Mouse (Mus musculus) 3134 (cell line): Measurements from ENCODE around the gene Max.

ENCODE experiments used
- DNase-seq: peaks from one replicate; pipeline ENCODE4 v3.0.0-alpha.2; 2011; ENCODE audit warnings: low spot score; ENCODE audit not compliant: insufficient read length; ENCODE audit errors: extremely low read depth

Max gene

DNA sequence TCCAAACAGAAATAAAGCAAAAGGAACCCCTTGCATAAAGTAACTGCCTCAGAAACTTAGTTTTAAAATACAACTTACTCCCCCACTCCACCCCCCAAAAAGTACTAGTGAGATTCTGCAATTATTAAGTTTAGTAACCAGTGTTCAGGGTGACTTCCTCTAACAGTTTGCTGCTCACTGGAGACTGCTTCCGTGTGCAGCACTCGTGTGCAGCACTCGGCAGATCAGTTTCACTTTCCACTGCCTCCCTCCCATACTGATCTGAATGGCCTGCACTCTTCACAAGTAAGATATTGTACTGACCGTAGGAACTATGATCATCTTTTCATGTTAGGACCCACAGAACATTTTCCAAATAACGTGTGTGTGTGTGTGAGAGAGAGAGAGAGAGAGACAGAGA lies 4.3 kb downstream of the Max start:
- peak; percentile 19 for DNase-seq

DNA sequence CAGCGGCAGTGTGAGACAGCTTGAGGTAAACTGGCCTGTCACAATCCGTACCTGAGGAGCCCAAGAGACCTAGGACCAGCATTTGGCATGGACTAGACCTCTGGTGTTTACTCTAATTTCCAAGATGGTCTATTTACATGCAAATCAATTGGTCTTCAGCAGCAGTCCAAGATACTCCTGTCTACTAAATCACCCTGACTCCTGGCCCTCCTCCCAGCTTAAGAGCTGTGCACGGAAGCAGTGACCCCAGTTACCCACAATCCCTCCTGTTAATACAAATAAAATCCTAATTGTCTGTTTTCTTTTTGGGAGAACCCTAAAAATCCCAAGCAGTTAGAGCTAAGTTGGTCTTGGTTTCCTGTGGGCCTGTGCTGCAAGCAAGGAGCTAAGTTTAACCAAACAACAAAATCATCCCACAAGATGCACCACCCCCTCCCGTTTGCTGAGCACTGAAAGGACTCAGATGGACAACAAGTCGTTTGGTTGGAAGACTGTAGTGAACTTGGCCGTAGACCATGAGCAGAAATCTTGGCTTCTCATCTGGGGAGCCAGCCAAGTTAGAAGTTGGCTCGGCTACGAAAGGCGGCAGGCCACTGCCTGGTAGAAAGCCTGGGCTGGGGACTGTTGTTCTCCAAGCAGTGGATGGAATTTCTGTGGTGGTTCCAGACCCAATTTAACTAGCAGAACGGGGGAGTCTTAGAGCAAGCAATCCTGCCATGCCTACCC lies 7.1 kb downstream of the Max start:
- peak; percentile 29 for DNase-seq

DNA sequence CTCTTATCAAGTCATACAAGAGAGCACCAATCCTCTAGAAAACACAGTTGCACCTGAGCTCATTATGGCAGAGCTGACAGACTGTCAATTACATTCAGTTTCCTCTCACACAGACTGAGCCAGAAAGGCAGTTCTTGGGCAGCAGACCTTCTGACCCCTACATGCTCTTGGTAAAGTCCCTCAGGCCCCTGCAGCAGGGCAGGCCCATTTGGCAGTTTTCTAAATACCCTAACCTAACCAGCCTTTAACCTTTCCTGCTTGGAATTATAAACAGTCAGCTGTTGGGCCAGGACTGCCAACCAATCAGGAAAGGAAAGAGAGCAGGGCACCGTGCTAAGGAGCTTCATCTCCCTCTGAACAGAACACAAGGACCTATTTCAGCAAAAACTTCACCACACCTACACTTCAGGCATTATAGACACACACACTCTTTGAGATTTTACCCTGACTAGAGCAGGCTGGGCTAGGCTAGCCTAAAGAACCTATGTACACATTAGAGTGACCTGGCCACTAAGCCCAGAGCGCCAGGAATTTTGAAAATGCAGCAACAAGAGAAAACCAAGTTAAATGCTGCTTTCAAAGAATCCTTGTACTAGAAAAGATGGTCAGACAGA lies 8.1 kb downstream of the Max start:
- DNase-seq = no peak

DNA sequence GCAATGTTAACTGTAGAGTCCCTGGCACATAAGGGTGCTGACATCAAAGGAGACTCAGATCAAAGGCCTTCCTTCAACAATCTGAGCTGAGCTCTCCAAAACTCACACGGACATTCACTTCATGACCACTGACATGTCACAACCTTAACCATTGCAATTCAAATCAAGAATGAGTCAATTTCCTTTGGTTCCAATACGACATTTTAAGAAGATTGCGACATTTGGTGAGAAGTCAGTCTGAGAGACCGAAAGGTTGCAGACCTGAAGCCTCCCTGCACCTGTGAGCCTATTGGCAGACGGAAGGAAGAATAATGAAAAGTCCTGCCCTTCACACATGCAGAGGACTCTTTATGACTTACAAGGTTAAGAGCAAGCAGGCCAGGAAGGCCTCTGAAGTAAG lies 11.7 kb downstream of the Max start:
- DNase-seq = no peak

DNA sequence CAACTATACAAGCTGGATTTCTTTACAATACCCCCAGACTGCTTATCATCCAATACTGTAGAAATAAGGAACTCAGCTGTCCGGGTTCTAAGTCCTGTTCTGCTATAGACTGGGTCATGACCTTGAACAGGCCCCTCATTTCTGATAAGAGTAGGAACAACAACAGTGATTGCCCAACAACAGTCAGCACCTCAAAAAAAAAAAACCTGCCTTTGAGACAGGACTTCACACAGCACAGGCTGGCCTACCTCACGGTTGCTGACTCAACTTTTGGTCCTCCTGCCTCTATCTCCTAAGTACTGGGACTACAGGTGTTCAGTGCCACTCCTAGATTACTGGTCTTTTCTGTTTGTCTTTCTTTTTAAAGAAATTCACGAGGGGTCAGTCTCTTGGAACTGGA lies 13.2 kb downstream of the Max start:
- DNase-seq = no peak

DNA sequence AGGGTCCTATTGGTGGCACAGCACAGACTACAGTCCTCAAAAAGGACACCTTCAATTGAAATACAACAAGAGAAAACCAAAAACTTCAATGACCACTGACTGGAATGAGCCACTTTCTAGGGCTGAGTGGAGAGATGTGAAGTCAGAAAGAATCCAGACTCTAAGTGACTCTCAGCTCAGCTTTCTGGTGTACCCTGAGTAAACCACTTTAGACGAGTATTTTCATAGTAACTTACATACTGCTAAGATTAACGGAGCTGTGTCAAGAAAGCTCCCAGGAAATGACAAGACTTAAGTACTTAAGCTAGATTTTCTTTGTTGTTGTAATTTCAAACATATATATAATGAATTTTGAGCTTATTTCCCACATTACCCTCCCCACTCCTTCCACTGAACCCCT lies 13.8 kb downstream of the Max start:
- DNase-seq = no peak

DNA sequence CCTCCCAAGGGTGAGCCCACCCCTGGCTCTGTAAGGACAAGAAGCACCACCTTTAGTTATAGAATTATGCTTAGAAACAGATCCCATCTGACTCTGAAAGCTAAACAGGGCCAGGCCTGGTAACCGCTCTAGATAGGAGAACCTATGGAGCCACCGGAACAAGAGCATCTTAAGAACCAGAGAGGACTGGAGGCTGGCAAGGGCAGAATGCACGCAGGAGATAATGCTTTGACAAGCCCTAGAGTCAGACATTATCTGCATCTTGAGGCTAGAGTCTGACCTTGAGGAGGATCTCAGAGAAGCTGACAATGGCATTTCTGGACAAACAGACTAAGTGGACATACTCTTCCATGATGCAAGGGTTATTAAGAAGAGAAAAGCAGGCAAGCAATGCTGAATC lies 14.5 kb downstream of the Max start:
- no peak for DNase-seq

DNA sequence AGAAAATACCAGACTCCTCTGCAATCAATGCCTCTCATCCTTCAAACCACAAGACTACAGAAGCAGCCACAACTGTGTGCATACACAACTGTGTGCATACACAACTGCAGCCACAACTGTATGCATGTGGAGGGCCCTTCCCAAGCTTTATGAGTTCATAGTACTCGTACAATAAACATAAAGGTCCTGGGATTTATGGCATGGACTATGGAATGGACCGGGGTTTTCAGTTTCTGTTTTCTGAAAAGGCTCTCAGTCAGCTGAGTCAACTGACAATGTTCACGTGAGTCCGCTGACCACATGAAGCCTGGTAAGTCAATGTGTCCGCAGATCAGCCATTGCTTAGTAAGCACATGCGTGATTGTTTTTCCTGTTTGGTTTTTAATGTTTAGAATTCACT lies 18.5 kb downstream of the Max start:
- DNase-seq = no peak

DNA sequence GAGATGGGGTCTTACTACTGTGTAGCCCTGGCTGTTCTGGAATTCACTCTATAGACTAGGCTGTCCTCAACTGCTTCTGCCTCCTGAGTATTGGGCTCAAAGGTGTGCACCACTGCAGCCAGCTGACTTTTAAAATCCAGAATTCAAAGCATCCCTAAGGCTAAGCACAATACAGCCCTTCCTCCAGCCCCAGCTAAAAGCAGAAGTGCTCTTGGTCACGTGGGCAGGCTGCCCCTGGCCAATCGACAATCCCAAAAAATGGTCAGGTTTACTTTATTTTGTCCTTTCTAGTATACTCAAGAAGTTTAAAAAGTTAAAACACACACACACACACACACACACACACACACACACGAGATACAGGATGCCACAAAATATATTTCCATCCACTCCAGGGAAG lies 19.0 kb downstream of the Max start:
- no peak for DNase-seq

DNA sequence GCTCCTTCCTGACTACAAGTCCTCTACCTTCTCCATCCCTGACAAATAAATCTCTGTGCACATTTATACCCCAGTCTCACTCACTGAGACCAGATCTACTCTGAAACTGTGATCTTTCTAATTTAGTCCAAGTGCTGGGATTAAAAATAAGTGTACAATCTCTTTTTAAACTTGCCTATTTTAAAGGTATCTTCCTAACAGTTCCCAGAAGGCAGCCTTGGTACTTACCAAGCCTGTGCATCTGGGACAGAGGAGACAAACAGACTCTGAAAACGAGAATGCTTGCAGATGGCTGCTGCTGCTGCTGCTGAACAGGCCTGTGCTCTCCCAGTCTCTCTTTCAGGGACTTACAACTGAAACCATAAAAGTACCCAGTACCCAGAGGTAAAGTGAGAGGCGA lies 19.5 kb downstream of the Max start:
- no peak for DNase-seq

DNA sequence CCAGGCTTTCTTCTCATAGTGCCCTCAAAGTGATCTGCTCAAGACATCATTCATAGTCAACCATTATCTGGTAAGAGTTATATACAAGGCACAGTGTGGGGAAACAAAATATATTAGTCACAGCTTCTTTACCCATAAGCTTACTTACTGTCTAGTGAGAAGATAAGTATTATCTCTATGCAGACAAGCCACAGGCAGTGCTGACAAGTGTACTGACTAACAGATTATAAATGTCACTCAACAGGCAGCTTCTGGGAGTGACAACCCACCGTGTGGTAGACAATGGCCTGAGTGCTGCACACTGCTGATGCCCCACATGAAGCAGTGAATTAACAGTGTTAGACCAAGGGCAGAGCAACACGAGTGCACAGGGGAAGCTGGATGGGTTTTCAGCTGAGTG lies 20.5 kb downstream of the Max start:
- no peak for DNase-seq

DNA sequence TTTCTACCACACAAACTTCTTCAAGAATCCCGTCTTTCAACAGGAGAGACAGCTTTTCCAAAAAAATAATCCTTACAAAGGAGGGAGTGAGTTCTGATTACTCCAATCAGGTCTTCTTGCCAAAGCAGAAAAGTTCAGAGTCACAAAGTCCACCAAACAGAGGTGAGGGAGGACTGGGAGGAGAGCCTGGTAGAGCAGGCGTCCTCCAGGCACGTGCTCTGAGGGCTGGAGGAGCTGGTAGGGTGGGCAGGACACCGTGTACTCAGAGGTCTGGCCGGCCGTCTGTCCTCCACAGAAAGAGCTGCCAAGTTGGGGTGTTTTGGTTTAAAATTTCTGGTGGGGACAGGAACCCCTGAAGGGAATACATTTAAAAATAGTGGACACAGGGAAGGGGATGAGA lies 24.0 kb downstream of the Max start:
- DNase-seq = no peak

DNA sequence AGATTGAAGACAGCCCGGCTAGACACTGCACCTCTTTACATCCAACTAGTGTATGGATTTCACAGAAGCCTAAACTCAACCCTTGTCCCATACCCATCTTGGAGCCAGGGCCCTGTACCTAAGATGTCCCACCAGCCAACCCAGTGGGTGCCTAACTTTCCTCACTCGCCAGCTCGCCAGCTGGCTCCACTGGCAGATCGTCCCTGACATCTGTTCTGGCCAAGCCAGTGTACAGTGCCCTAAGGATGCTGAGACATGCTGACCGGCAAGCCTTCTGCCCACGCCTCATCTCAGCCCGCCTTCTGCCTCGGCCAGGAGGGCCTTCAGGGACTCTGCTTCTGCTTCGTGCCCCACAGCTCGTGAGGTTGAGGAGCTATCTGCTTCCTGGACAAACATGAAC lies 25.8 kb downstream of the Max start:
- DNase-seq = no peak

DNA sequence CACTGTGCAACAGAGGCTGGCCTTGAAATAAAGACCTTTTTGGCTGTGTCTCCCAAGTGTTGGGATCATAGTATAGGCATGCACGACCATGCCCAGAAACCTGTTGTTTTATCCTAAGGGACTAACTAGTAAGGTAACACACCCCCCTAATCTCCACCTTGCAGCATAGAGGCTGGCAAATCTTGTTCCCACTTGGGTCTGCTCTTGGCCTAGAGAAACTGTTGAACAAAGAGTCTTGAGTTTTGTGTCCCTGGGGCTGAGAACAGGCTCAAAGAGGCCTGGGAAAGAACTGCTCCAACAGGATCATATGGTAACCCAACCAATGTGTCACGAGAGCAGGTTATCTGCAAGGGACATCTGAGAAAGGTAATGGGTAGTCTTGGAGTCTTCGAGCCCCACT lies 27.6 kb downstream of the Max start:
- DNase-seq = no peak

DNA sequence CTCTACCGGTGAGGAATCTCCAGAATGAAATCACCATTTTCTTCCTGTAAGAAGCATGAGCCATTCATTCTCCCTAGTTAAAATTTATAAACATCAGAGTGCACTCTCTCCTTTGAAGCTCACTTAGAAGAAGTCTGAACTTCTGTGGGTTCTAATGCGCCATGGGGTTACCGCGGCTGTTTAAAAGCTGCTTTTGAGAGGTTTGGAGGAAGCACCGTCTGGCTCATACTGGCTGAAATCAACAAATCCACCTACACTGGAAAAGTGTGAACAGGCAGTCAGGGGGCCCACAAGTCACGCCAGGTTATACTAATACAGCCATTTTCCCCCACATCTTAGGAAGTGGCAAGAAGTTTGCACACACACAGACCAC lies 29.3 kb downstream of the Max start:
- no peak for DNase-seq

DNA sequence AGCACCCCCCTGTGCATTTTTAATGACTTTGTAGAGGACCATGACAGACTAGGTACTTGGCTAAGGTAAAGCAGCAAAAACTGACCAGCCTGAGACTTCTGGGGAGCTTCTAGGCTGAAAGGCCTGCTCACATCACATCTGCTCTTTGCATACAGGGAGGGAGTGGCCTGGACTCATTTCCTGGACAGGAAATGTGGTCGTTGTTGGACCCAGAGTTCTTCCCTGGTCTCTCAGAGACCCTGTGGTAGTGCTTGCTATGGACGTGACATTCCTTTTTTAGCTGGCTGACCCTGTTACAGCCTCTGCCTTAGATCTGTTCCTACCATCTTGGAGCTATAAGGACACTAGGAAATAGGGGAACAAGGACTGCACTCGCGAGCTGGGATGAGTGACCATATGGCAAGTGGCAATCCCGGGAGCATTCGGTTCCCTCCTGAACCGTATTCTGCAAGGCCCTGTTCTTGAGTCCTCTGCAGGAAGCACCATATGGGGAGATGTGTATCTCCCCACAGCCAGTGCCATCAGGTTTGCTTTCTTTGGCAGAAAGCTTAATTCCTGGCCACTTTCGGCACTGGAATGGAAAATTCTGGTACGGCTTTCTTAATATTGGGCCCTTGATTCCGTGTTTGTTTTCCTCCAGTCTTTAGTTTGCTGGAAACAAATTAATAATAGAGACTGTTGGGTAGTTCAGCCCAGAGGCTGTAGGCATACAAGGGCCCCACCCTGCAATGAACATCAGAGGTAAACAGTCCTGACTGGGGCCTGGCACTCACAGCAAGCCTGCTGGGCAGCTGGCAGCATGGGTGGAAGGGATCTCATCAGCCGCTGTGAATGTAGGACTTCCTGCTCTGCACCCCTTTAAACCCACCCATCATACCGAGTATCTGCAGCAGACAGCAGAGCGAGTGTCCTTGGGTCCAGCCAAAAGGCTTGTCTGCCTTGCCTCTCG lies 30.0 kb downstream of the Max start:
- no peak for DNase-seq

DNA sequence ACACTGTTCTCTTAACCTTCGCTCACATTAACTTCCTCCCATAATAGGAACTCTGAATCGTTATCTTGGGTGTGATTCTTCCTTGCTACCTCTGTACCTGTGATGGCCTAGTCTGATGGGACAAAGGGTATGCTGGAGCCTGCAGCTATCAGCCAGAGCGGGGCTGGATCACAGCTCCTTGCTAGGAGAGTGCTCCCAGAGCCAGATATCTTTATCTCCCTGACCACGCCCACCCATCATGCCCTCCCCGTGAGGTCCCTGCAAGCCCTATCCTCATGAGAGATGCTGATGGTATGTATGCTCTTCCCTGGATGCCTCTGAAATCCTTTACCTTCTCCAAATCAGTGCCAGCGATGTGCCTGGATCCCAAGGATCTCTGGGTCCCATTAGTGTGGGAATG lies 31.8 kb downstream of the Max start:
- DNase-seq = no peak

DNA sequence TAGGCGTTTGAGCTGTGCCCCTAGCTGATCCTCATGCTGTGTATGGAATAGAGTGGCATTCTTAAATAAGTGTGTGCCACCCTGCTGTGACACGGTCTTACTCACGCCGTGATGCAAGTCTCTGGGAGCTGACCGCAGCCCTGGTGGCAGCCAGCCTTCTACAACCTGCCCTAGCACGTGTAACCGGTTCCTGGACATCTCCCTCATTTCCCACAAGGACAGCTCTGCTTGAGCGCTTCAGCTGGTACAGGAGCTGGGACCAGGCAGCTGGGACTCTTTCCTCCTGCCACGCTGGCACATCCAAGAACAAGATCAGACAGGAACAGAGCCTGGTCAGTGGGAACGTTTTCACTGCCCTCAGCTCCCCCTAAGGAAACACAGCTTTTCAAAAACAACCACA lies 34.5 kb downstream of the Max start:
- DNase-seq = no peak

DNA sequence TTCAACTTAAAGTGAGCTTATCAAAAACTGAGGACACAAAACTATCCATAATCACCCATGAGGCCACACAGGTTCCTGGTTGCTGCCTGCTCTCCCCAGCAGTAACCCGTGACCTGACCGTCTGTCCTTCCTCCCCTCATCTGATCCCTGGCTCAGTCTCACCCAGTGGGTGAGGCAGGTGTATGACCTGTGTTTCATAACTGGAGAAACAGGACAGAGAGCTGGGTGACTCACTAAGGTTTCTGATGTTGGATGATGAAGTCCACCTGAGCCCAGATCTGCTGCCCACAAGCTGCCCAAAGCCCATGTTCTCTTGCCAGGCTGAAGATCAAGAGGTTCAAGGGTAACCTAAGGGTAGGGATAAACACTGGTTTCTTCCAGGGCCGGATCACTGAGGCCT lies 35.0 kb downstream of the Max start:
- no peak for DNase-seq

DNA sequence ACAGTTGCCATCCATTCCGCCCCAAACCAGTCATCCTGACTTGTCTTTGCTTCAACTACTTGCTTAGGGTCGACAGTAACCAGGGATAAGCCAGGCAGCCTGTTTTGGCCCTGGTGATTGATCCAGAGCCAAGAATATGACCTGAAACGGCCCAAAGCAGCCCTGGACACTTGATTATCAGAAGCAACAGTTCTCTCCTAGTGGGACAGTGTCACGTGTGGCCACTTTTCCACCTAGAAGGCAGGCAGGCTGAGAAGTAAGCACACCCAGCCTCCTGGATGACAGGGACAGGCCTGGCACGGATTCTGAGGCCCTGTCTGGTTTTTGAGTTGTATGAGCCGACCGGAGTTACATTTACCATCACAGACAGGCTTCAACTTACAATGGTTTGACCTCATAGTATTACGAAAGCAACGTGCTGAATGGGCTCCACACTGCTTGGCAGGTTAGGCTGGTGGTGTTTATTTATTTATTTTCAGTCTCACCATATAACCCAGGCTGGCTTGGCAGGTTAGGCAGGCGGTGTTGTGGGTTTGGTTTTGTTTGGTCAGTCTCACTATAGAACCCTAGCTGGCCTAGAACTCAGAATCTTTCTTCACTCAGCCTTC lies 35.6 kb downstream of the Max start:
- no peak for DNase-seq

DNA sequence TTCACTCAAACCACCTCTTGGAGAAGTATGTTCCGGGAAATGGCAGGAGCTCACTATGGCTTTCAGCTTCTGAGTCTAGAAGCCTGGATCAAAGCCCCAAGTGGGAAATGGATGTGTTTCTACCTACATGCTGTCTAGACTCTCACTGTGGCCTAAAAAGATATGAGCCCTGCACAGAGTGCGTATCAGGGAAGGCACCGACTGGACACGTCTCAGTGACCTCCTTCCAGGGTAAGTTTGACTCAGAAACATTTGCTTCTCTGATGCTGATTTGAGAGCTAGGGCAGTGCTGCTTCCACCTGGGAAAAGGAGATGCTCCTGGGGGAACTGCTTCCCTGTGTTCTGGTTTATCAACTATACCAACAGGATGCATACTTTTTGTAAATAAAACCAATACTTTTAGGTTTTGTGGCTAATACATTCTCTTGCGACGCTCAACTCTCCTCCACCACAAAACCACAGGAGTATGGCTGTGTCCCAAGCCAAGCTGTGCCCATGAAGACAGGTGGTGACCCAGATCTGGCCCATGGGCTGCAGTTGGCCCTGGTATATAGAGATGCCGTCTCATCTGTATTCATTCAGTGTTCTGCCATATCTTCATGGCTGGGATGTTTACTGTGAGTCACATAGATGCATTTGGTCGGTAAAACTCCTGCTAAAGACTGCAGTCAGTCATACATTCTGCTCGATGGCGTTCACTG lies 36.9 kb downstream of the Max start:
- DNase-seq = no peak
